Mouse (Mus musculus) heart, postnatal 25 days (tissue): ENCODE data around the gene Hsf2bp. TPM values are rescaled to one million over a fixed set of nuclear protein-coding genes. Genes with fewer than 3 reads are reported as not detected.
A peak's percentile ranks its signal among the peaks of the same experiment; 100 is the strongest.
"Not testable (repeated sequence)": the region's sequence is repeated elsewhere in the genome, so short reads cannot be mapped to it uniquely, and the experiment has no call there.

ENCODE experiments used
- DNase-seq: peaks from one replicate; pipeline ENCODE4 v3.0.0; 2022; ENCODE audit warnings: low spot score
- intact Hi-C: fragments of 180-260 bp; cut with DNase I; formaldehyde crosslinking; loops from one replicate; pipeline ENCODE4 v1.15.1; 2025
- total RNA-seq, 2 experiments: library from RNA; stranded (reverse); gene quantifications; 2 replicates each; pipeline ENCODE4 v1.2.3; 2021

The Hsf2bp gene
- total RNA-seq = 1 to 10 TPM in 1 of 2 experiments, under 1 TPM in 1; 0.75 to 1.4 TPM

DNA sequence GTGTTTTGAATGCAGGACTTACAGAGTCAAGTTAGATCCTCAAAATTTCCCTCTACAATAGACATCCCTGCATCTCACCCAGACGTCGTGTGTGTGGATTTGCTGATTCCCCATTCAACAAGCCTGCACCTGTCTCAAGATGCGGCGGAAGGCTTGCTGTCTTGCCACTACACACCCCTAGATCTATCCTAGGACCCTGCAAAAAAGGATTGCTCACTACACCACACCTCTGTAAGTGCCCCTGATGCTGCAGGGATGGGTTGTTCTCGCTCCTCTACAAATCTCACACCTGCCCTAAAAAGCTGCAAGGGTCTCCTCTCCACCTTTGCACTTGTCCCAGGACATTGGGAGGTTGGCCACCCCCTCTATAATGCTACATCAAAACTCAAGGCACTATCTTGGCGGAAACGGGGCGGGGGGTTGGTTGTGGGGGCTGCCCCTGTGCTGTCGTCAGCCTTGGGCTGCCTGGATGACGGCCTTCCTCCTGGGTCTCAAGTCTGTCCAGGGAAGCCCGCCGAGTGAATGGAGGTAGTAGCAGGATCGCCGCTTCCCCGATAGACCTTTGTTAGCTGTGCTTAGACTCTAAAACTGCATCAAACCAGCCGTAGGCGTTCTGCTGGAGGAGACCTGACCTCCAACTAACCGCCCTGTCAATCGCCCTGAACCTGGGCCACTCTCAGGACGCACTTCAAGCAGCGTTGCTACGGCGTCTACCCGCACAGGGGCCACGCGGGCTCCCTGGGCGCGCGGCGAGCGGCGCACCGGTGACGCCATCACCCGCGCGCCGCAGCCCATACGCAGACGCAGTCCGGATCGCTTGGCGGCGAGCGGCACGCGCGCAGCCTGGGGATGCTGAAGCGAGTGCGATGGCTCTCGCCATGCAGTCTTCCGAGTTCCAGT is at the start of gene Hsf2bp, which contains the start of gene Rrp1b:
Gene Hsf2bp, minus strand, starts transcription at position 741 of the 900 bp plus-strand sequence.
Gene Rrp1b, plus strand, starts transcription at position 492 of the 900 bp plus-strand sequence.
- intact Hi-C loops = no loop called here
- DNase-seq = peak; percentile 36

DNA sequence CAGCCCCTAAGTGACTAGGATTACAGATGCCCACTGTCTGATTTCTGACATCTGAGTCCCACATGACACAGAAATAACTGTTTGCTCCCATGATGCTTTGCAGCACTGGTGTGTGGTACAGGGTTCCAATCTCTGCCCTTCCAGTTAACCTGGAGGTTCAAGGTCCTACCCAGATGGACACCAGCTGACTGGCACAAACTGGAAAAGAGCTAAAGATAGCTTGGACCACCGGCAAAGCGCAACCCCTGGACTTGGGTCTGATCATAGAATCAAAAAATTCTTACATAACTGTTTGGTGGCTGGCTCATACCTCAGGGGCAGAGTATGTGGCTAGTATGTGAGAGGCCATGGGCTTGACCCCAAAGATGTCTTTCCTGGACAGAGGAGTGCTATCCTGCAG is 47.2 kb upstream of the Hsf2bp start:
- intact Hi-C loops = loop anchor here (2.0 kb wide), 1 partner anchor 127 kb away; no protein-coding TSS in a partner anchor
- no peak for DNase-seq

DNA sequence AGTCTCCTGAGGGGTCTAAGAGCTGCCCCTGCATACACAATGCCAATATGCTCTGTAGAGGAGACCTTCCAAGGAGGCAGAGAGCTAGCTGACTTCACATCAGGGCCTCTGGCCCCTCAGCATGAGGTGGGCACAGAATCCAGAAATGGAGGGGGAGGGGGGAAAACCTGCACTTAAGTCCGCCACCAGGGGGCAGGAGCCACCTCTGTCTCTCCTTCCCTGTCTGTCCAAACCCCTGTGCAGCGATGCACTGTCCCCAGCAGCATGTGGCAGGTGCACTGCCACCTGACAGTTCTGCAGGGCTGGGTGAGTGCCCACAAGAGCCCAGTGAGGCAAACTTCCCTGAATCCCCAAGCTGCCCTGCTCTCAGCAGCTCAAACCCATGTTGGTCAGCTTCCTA is 39.0 kb upstream of the Hsf2bp start:
- DNase-seq = no peak
- intact Hi-C loops = loop anchor here (2.0 to 5.0 kb wide), 3 partner anchors 52 to 134 kb away; no protein-coding TSS in a partner anchor

DNA sequence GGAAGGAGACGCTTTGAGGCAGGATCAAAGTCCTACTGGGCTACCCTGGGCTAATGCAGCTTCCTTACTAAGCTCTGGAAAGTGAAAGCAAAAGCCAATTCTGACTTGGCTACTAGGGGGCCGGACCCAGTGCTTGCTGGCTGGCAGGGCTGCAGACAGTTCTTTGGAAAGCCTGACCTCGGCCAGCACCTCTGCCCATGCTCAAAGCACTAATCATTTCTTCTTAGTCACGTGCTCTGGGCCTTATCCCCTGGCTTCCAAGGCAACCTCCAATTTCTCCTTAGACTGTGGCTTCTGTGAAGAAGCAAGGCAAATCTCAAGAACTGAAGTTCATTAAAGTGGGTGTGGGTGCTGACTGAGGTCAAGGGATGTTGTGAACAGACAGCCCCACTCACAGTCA is 38.5 kb upstream of the Hsf2bp start:
- no peak for DNase-seq
- intact Hi-C loops = loop anchor here (2.0 to 5.0 kb wide), 4 partner anchors 47 to 134 kb away; no protein-coding TSS in a partner anchor

DNA sequence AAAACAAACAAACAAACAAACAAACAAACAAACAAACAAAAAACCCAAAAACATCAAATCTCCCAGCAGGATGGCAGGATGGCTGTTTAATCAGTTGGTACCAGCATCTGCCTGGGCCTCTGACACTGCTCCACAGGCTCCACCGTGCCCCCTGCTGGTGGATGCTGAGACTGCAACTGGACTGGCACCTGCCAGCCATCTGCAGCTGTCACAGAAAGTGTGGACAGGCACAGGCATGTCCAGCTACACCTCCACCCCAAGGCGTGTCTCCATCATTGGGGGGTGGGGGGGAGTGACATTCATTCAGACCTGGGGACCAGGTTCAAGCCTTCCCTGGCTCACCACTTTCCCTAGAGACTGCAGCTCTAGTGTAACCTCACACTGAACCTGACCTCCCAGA is 37.2 kb upstream of the Hsf2bp start:
- intact Hi-C loops = loop anchor here (2.0 to 5.0 kb wide), 2 partner anchors 46 to 389 kb away; no protein-coding TSS in a partner anchor
- DNase-seq = peak; percentile 40

DNA sequence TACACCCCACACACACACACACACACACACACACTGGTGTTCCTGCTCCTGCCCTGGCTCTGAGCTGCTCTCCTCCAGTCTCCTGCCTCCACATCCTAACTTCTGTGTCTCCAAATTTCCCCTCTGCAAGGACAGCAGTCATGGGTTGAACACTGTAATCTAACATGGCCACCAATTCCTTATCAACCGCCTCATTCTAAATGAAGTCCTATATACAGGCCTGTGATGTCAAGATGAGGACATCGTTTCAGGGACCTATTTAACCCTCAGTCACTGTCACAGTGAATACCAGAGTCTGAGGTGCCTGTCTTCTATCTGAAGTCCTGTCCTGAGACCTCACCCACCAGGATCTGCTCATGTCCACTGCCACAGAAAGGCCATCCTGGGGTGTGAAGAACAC is 32.7 kb upstream of the Hsf2bp start:
- intact Hi-C loops = no loop called here

DNA sequence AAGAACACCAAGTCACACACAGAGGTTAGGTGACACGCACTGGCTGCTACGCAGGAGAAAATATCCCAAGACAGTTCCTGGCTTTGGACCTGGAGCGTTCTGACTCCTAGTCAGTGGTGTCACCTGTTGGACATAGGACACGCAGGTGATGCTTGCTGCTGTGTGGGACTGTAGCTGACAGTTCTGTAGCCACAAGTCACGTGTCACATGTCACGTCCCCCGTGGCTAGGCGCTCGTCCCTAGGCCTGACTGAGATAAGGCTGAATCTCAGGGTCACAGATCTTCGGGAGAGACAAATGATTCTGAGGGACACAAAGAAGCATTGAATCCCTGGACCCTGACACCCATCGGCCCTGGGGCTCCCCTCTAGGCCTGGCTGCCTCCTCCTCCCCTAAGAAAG is 32.2 kb upstream of the Hsf2bp start:
- DNase-seq = no peak

More for the DNA sequence above, 32.7 kb upstream of the Hsf2bp start:
- DNase-seq = no peak

DNA sequence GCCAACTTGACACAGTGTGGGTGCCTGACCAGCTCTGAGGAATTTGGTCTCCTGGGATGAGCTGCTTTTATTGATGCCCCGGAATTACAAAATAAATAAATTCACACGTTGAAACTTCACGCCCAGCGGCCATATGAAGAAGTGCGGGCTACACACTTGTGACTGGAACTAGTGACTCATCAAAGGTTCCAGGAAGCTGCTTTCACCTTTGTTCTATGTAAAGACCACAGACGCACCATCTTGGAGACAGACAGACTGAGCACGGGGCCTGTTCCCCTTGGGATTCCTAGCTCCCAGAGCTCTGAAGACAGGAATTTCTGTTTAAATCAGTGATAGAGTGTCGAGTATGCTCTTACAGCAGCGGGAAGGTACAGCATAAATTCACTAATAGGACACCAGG is 31.4 kb upstream of the Hsf2bp start:
- DNase-seq = no peak
- intact Hi-C loops = no loop called here

More for the DNA sequence above, 32.2 kb upstream of the Hsf2bp start:
- intact Hi-C loops = no loop called here

DNA sequence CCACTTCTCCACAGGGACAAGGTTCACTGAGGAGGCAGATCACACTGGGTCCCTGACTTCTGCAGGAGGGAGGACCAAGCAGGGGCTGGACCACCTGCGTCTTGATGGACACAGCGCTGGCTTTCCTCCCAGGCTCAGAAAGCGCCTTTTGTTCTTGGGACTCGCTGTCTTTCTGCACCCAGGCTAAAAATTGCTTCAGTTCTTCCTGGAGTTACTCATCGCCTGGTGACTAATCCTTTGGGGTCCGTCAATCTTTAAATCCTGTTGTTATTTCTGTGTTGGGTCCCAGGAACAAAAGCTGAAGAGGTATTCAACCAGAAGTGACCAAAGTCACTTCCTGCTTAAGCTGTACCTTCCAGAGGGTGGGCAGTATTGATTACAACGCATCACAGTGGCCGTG is 28.6 kb upstream of the Hsf2bp start:
- DNase-seq, intact Hi-C loops: not testable (repeated sequence)

DNA sequence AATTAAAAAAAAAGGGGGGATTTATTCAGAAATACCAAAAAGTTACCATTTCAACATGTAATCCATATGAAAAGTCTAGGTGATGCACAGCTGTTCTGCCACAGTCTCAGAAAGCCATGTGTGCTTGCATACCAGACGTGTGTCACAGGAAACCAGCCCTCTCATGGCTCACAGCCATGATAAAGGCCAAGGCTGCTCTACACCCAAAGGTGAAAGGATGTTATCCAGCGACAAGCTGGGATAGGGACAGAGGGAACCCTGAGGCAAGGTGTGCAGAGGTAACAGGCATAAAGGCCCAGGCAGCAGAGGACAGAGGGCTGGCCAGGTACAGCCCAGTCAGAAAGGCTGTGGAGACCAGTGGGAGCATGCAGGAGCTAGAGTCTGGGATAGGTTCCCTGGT is 27.5 kb upstream of the Hsf2bp start:
- intact Hi-C loops = no loop called here
- DNase-seq = no peak

DNA sequence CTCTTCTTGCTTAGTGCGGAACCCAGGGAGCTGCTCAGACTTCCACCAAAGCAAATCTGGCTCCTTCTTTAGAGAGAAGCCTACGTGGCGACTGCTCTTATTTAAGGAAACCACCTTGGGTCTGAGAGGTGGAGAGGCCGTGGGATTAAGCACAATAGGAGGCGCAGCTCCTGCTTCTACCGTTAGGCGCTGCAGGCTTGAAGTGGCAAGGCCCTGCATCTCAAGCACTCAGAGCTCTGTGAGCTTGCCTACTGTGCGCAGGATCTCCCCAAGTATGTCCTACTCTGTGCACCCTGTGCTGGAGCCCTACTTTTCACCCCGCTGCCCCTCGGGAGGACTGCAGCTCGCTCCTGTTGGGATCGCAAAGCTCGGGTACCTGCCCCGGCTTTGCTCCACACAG is 25.1 kb upstream of the Hsf2bp start:
- intact Hi-C loops = no loop called here
- no peak for DNase-seq

DNA sequence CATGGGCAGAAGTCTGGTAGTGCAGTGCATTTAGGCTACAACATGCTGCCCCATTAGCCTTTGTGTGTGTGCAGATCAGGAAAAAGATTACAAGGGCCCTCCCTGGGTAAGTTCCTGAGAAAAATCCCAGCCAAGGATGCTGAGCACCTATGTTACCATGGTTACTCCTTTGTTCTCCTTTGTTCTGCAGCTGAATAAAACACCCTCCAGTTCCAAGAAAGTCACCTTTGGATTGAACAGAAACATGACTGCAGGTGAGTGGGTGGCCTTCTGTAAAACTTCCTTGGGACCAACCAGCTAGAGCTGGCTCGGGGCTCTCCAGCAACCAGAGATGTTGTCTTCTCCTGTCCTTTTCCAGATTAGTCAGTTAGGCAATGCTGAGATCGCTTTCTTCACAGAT is 22.9 kb upstream of the Hsf2bp start:
- DNase-seq = no peak
- intact Hi-C loops = no loop called here

DNA sequence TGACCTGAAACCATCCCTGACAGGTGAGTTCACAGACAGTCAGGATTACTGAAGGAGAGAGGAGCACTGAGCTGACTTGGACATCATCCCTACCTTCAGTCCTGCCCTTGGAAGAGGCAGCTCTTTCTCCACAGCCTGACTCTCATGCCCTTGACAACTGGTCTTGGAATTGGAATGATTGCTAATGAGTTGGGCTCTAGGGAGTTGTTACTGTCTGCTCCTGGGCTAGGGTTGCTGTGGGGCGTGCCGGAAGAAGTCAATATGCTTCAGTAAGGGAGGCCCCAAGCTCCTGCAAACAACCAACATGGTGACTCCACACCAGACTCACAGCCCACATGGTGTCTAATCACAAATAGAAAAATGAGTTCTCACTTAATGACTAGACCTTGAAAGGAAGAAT is 21.7 kb upstream of the Hsf2bp start:
- DNase-seq = no peak
- intact Hi-C loops = no loop called here

DNA sequence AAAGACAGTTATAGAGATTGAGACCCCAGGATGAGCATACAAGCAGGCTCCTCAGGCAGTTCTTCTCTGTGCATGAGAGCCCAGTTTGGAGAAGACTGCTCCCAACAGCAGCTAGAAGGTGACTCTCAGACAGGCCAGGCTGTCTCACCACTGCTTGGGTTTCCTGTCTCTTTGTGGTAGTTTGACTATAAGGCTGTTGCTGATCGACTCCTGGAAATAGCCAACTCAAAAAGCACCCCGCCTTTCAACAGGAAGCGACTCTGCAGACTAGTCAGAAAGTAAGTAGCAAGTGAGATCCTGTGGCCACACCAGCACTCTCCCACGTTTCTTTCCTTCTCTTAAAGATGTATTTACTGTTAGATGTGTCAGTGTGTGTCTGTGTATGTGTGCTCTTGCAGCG is 17.5 kb upstream of the Hsf2bp start:
- intact Hi-C loops = no loop called here
- DNase-seq = no peak

DNA sequence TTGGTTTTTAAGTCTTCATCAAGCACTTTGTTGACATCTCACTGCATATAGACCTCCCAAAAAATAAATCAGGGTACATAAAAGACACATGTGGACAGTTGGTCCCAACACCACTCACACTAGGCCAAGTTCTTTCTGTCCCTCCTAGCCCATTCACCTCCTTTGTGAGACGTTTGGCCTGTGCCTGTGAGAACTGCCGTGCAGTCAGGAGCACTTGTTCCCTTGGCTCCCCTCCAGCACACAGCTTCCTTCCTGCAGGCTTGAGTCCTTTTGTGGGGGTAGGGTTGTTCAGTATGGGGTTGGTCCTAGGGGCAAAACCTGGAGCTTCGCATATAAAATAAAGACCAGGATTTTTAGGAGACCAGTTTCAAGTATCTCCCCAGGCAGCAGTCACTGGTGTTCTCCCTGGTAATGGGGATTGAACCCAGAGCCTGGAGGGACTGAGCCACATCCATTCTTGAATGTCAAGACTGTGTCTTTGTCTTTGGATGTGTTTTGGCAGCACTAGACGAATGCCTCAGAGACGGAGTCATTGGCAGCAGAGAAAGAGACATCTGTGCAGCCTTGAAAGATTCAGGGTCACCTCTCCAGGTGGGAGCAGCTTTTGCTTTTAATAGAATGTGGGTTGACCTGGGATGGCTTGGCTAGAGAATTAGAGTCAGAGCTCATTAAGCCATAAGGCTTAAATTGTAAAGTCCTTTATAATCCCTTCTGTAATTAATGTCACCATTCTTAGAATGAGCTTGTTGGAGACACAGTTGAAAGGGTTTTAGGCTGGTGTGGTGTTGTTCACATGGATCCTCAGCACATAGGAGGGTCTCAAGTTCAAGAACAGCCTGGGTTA is 16.3 kb upstream of the Hsf2bp start:
- DNase-seq = no peak
- intact Hi-C loops = no loop called here

DNA sequence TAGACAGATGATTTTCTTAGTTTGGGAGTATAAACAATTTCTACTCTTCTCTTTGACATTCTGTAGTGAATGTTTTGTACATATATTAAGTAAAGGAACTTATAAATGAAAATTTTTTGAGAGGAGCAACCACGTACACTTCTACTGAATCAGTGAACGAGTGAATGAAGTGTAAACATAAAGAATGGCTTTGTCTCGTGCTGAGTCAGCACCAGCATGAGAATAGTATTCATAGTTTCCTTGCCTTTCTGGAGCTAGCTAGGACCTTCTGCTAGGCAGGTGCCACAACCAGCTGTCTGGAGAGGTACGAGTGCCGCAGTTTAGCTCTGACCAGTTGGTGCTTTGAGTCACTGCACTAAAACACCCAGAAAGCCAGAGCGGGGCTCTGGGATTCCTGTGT is 14.5 kb upstream of the Hsf2bp start:
- no peak for DNase-seq

DNA sequence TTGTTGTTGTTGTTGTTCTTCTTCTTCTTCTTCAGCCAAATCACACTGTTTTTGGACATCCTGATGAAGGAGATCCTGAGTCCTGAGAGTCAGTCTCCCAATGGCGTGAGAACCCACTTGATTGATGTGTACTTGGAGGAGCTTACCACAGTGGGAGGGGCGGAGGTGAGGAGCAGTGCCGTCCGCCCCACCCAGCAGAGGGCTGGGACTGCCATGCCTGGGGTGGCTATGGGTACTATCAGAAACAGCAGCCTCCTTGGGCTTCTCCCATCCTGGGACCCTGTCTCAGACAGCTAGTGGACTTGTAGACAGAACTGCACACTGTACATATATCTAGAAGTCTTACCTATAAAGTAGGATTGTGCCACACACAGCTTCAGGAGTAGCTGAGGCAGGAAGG is 13.8 kb upstream of the Hsf2bp start:
- intact Hi-C loops = loop anchor here (5.0 kb wide), 1 partner anchor 733 kb away; no protein-coding TSS in a partner anchor
- no peak for DNase-seq

More for the DNA sequence above, 14.5 kb upstream of the Hsf2bp start:
- intact Hi-C loops = no loop called here

DNA sequence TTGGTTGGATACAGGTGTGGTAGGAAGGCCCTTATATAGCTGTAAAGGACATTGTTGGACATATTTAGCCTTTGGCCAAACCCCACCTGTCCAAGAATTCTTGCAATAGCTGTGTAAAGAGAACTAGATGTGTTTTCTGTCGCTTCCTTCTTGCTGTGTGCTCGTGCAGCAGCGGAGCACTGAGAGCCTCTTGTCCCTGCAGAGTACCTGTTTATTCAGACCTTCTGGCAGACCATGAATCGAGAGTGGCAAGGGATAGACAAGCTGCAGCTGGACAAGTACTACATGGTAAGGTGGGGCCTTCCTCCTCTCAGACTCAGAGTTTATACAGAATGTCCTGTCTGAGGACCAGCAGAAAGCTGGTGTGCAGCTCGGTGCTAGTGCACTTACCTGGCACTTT is 12.2 kb upstream of the Hsf2bp start:
- no peak for DNase-seq
- intact Hi-C loops = loop anchor here (5.0 kb wide), 1 partner anchor 731 kb away; no protein-coding TSS in a partner anchor

DNA sequence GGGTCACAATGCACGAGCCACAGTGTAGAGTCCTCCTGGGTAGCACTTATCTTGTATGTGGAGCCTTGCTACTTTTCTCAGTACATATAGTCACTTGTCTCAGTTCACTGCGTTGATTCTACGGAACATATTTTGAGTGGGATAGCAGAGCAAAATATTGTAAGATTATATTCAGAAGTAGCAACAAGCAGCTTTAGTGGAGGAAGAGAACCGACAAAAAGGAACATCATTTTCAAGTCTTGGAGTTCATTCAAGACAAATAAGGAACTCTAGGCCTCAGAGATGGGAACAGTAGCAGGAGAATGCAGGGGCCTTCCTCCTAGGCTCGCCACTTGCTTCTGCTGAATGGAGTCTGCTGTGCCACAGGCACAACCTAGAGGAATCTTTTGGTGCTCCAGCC is 10.4 kb upstream of the Hsf2bp start:
- no peak for DNase-seq
- intact Hi-C loops = loop anchor here (5.0 kb wide), 1 partner anchor 729 kb away; no protein-coding TSS in a partner anchor

DNA sequence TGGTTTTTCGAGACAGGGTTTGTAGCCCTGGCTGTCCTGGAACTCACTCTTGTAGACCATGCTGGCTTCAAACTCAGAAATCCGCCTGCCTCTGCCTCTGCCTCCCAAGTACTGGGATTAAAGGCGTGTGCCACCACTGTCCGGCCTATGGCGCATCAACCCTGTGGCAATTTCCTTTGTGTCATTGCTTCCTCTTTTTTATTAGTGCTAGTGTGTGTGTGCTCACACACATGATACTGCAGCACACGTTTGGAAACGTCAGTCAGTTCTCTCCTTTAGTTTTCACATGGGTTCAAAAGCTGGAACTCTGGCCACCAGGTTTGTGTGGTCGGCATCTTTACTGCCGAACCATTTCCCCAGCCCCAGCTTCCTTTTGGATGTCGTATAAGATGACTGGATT is 4.1 kb upstream of the Hsf2bp start:
- intact Hi-C loops = no loop called here
- DNase-seq = no peak
